Mouse (Mus musculus) right cerebral cortex, postnatal 36 days (tissue): Measurements from ENCODE around the gene Ankub1.

Source experiments
- DNase-seq, 2 experiments: peaks; one replicate each; pipeline ENCODE4 v3.0.0; 2022; ENCODE audit warnings: low spot score in 2 of 2, mixed read lengths in 1 of 2

The Ankub1 gene

DNA sequence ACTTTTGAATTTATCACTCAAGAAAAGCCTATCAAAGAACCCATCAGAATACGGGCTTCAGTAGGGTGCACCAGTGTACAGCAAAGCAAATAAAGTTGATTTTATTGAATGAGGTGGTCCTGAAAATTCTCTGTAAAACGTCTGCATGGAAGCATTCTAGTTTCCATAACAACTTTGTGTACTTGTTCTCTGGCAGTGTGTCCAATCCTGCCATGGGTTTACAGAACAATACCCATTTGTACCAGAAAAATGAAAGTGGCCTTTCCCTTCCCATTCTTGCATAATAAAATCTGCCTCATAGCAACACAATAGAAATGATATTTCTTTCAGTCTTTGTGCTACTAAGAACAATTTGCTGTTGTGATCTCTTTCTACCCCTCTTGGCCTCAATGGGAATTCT lies at the start of gene Ankub1:
TSS of gene Ankub1 (minus strand) at position 81 of the 400 bp plus-strand sequence.
- no peak for DNase-seq

- no peak for DNase-seq
Observed at GRCm38 (mm10) chr3:57739830-57740229, 47.2 kb upstream of the Ankub1 start.

DNA sequence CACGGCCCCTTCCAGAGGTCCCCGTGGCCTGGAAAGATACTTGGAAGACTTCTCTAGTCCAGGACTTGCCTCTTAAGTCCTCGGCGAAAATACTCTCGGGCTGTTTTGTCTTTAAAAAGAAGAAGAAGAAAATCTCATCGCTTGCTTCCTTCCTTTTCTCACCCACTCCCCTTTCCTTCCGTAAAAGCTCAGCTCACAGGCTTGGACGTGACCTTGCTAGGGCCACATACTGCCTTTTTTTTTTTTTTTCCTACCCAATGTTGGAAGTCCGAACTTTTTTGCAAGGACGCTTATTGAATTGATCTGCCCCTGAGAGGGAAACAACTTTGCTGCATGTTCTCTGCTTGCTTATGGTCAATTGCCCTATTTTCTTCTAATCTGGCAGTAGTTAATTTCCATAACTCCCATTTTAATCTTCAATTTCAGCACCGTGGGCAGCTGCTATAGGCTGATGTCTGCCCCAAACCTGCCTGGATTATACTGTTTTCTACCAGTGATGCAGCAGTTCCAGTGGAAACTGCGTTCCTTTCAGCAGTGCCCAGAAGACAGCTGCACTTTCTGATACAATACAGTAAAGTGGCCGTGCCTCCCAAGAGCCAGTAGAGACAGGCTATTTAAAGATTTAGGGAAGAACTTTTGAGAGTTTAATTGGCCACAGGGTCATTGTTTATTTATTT lies 44.0 kb upstream of the Ankub1 start:
- no peak for DNase-seq

DNA sequence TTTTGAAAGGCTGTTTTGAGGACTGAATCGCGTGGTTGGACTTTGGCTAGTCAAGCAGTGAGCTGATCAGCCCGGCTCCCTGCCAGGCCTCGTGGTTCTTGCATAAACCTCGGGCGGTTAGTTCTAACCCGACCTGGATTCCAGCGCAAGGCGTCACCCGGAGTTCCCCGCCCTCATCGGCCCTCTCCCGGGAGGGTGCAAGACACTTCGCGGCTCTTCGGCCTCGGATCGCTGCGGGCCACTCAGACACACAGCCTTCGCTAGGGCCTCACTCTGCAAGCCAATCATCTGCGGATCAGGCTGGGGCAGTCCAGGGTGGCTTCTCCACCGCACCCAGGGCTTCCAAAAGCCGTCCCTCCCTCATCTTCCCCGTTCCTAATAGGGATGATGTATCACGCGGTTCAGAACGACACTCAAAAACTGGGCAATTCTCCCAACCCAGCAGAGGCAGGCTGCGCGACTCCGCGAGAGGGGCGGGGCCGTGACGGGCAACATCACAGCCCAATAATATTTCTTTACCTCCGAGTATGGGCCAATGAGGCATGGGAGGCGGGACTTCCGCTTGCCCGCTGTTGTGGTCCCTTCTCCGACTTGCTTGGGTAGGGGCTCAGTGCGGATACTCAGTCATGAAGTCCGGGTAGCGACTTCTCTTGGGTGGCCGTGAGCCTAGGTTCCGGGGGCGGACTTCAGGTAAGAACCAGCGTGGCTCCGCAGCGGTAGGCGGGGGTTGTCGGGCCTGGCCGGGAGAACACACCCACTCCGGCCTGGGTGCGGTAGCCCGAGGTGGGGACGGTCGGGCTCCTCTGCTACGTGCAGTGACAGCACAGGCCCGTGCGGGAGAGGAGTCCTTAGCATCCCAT lies 43.1 kb upstream of the Ankub1 start, which contains the start of gene Rnf13:
TSS of gene Rnf13 (plus strand) at position 552 of the 860 bp plus-strand sequence.
- peak; percentile 96 to 97 for DNase-seq

DNA sequence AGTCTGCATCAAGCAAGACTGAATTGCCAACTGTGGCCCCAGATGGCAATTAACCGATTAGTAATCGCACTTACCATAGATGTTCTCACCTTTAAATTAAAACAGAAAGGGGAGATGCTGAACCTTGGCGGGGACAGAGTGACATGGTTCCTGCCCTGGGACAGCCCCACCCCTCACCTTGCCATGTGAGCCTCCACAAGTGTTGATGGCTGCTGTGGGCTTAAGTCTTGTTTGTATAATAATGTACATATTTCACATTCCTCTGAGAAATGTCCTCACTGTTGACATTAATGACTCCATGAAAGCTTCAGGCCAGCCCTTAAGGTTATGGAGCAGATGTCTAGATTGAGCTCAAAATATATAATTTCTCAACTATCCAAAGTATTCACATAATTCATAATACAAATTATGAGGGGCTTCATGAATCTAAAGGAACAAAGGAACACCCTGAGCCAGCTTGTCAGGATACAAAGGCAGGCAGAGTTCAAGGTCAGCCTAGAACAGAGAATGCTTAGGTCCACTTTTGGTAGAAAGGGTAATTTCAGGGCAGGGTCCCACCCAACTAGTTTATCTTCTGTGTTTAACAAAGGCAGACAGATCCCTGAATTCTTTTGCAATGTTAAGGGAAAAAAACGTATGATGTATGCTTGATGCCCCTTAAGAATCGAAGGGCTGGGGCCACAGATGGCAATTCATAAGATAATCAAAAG lies 39.8 kb upstream of the Ankub1 start:
- DNase-seq: no peak

GRCm38 (mm10) chr3:57714151-57714550 lies 21.6 kb upstream of the Ankub1 start:
- no peak for DNase-seq

DNA sequence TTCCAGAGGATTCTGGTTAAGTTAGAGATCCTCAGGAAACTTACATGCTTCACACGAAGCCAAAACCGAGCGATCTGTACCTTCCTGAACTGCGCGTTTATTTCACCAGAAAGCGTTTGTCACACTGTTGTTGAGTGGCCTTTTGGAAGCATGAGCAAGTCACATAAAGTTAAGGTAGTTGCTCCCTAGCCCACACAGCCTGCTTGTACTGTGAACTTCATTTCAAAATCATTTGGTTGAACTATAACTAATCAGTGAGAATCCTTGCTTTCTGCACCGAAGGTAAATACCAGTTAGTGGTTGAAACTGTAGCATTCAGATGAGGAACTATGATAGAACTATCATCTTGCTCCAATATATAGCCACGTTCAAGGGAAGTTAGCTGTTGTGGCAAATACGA lies 4.2 kb upstream of the Ankub1 start:
- no peak for DNase-seq

GRCm38 (mm10) chr3:57696249-57696648 lies 3.6 kb upstream of the Ankub1 start:
- no peak for DNase-seq

DNA sequence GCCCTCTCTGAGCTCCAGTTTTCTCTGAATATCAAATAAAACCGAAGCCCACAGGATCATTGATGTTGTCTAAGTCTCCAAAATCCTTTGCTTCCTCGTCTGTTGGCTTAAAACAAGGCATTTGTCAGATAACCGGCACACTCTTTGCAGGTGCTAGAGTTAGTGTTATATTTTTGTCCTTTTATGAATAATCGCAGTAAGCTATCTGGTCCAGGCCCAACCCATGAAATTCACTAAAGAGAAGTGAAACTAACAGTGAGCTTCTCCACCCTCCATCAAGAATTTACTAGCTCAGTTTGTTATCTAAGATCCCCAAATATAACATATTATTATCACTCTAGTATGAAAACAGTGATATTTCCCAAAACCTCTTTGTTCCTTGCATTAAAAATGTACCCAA lies 827 bp downstream of the Ankub1 start:
- no peak for DNase-seq

GRCm38 (mm10) chr3:57677786-57678185 lies 14.8 kb downstream of the Ankub1 start:
- peak in 1 of 2 experiments; percentile 2 for DNase-seq

GRCm38 (mm10) chr3:57674075-57674474 lies 18.5 kb downstream of the Ankub1 start:
- no peak for DNase-seq

GRCm38 (mm10) chr3:57673586-57673985 lies 19.0 kb downstream of the Ankub1 start:
- no peak for DNase-seq

GRCm38 (mm10) chr3:57667054-57667723 lies 25.4 kb downstream of the Ankub1 start:
- DNase-seq: peak; percentile 53 to 67

DNA sequence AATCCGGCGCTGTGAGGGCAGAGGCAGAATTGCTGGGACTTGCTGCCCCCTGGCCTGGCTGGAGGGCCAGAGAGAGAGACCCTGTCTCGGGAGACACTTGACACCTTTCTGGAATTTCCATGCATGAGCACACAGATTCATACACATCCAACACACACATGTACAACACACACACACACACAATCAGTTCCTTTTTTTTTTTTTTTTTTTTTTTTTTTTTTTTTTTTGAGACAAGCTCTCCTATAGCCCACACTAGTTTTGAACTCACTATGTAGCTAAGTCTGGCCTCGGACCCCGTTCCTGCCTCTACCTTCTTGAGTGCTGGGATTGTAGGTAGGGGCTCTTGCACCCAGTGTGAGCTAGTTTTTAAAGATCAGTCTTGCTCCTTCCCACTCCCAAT lies 26.7 kb downstream of the Ankub1 start:
- DNase-seq: no peak

DNA sequence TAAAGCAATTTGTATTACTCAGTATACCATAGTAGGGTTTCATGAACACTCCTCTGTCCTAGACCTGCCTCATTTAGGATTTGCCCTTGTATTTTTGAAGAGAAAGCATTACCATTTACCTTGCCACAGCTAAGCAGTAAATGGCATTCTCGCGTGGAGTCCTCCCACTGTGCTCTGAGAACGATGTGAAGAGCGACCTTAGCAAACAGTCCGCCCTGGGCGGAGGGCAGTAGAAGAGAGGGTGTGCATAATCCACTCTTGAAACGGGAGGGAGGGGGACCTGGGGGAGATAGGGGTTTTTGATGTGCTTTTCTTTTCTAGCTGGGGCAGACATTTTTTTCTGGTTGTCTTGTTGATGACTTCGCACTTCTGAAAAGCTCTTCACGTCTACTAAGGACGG lies 27.9 kb downstream of the Ankub1 start:
- no peak for DNase-seq

- no peak for DNase-seq
Observed at GRCm38 (mm10) chr3:57663731-57664130, 28.9 kb downstream of the Ankub1 start.

DNA sequence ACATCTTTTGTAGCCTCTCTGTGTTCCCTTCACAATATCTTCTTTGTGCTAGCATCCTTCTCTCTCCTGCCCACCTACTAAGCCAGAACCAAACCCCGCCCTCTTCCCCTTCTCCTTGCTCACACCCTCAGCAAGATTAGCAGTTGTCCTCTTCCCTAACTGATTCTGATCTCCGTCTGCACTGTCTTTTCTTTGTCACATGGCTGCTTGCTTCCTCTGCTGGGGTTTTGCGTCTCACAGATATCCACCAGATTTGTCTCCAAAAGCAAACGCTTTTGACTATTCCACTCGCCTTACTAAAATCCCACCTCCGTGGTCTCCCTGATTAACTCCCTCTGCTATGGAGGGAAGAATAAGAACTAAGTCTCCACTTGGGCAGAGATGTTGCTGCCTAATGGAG lies 34.0 kb downstream of the Ankub1 start:
- DNase-seq: no peak

GRCm38 (mm10) chr3:57653646-57654045 lies 39.0 kb downstream of the Ankub1 start:
- DNase-seq: no peak

GRCm38 (mm10) chr3:57652485-57652884 lies 40.1 kb downstream of the Ankub1 start:
- no peak for DNase-seq

DNA sequence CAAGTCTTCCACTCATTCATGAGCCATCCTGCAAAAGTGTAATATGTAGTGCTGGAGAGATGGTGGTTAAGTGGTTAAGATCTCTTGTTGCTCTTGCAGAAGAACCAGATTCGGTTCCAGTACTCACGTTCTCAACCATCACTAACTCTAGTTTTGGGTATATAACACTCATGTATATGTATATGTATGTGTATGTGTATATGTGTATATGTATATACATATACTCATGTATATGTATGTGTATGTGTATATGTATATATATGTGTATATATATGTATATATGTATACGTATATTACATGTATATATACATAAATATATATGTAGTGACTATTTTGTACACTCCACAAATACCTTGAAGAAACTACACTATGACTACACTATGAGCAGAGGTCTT lies 40.7 kb downstream of the Ankub1 start:
- no peak for DNase-seq

GRCm38 (mm10) chr3:57651231-57651864 lies 41.3 kb downstream of the Ankub1 start, which contains the start of gene Commd2:
Gene Commd2 (minus strand): TSS chr3:57651715.
- peak; percentile 73 to 83 for DNase-seq
